Mouse (Mus musculus): Measurements from ENCODE around the gene Msln.
A peak's percentile ranks its signal among the peaks of the same experiment; 100 is the strongest.
"Not testable (repeated sequence)": the region's sequence is repeated elsewhere in the genome, so short reads cannot be mapped to it uniquely, and the experiment has no call there.

The Msln gene

GRCm38 (mm10) chr17:25755086-25755485 lies 908 bp upstream of the Msln start:
- Histone ChIP-seq H3K27me3 (ENCODE audit: control insufficient read depth, insufficient read depth, low read length, poor library complexity, severe bottlenecking) (no peaks in the 10 kb centered on the region), H3K36me3 (ENCODE audit: control insufficient read depth, insufficient read depth, low read length, poor library complexity, severe bottlenecking) (no peaks in the 10 kb centered on the region)
- DNase-seq (ENCODE audit: low read depth, low spot score): no peak

DNA sequence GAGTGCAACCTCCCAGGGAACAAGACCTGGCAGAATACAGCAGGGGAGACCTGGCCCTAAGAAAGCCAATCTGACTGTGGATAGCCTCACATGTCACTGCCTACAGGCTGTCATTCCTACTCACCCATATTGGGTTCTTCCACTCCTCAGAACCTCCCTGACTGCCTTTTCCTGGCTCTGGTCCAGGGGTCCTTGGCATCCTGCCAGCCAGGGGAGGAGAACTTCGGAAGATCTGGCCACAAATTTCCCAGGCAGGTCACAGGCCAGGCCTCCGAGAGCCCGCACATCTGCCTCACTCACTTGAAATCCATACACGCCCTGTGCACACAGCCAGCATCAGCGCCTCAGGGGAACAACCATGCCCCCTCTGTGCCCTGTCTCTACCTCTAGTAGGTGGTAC lies 2.7 kb downstream of the Msln start:
- Histone ChIP-seq H3K27me3 (ENCODE audit: control insufficient read depth, insufficient read depth, low read length, poor library complexity, severe bottlenecking) (no peaks in the 10 kb centered on the region), H3K36me3 (ENCODE audit: control insufficient read depth, insufficient read depth, low read length, poor library complexity, severe bottlenecking) (no peaks in the 10 kb centered on the region)
- no peak for DNase-seq (ENCODE audit: low read depth, low spot score)

GRCm38 (mm10) chr17:25749314-25749713 lies 4.9 kb downstream of the Msln start:
- Histone ChIP-seq H3K27me3 (ENCODE audit: control insufficient read depth, insufficient read depth, low read length, poor library complexity, severe bottlenecking) (no peaks in the 10 kb centered on the region), H3K36me3 (ENCODE audit: control insufficient read depth, insufficient read depth, low read length, poor library complexity, severe bottlenecking) (no peaks in the 10 kb centered on the region)
- DNase-seq (ENCODE audit: low read depth, low spot score): no peak

DNA sequence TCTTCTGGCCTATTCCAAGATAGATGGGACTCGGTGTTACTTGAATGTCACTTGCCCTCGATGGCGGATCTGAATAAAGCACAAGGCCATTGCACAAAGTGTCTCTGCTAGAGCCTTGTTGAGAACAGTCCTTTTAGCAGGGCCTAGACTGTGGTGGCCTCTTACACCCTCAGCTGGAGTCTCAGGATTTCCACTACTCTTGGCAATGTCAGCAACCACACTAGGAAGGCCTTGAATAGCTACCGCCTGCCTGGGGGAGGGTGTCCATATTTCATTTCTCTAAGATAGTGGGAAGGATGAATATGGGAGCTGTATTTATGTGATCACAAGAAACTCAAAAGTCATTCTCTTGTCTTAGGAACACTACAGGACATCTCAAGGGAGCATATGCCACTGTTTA lies 5.9 kb downstream of the Msln start:
- Histone ChIP-seq H3K36me3 (ENCODE audit: control insufficient read depth, insufficient read depth, low read length, poor library complexity, severe bottlenecking) (no peaks in the 10 kb centered on the region), H3K27me3 (ENCODE audit: control insufficient read depth, insufficient read depth, low read length, poor library complexity, severe bottlenecking) (no peaks in the 10 kb centered on the region)
- DNase-seq (ENCODE audit: low read depth, low spot score): no peak

DNA sequence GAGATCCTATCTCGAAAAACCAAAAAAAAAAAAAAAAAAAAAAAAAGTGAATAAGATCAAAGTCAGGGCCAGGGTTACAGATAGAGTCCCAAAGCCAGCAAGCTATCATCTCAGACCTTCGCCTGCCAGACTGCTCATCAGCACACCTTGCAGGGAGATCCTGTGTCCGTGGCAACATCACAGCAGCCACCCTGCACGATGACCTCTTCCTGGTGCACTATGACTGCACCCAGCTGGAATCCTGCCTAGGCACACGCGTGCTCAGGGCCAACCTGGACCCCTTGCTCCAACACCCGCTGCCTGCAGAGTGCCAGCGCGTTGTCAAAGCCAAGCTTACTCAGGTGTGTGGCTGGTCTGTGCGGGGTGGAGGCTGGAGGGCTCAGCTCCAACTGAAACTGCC lies 9.9 kb downstream of the Msln start:
- no peak for DNase-seq (ENCODE audit: low read depth, low spot score)
- Histone ChIP-seq H3K36me3 (ENCODE audit: control insufficient read depth, insufficient read depth, low read length, poor library complexity, severe bottlenecking) (no peaks in the 10 kb centered on the region), H3K27me3 (ENCODE audit: control insufficient read depth, insufficient read depth, low read length, poor library complexity, severe bottlenecking) (no peaks in the 10 kb centered on the region)

GRCm38 (mm10) chr17:25743831-25744230 lies 10.3 kb downstream of the Msln start:
- no peaks in the 10 kb centered on the region for H3K36me3 ChIP-seq (ENCODE audit: control insufficient read depth, insufficient read depth, low read length, poor library complexity, severe bottlenecking)
- no peaks in the 10 kb centered on the region for H3K27me3 ChIP-seq (ENCODE audit: control insufficient read depth, insufficient read depth, low read length, poor library complexity, severe bottlenecking)
- DNase-seq (ENCODE audit: low read depth, low spot score): no peak

DNA sequence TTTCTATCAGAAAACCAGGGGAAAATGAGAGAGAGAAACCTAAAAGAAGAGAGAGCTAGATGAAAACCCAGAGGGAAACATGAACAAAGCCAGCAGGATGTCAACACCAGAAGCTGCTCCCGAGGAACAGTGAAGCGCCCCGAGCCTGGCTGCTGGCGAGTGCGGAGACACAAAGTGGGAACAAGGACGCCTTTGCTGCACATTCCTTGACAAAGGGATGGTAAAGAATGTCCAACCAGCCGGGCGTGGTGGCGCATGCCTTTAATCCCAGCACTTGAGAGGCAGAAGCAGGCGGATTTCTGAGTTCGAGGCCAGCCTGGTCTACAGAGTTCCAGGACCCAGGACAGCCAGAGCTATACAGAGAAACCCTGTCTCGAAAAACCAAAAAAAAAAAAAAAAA lies 12.7 kb downstream of the Msln start:
- DNase-seq (ENCODE audit: low read depth, low spot score); H3K27me3 ChIP-seq (ENCODE audit: control insufficient read depth, insufficient read depth, low read length, poor library complexity, severe bottlenecking); H3K36me3 ChIP-seq (ENCODE audit: control insufficient read depth, insufficient read depth, low read length, poor library complexity, severe bottlenecking): not testable (repeated sequence)

DNA sequence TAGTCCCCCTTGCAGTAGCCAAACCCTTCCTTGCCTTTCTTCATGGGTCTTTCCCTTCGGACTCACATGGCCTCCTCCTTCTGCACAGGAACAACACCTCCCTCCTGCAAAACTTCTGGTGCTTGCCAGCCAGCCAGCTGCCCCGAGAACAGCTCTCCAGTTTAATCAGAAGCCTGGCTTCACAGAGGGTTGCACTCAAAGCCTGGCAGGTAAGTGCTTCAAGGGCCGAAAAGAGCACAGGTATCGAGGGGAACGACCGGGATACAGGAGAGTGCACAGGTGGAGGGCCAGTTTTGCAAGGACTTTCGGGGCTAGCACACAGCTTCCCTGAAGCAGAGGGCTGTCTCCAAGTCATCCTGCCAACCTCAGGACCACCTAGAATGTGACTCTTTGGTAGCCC lies 15.3 kb downstream of the Msln start:
- Histone ChIP-seq H3K36me3 (ENCODE audit: control insufficient read depth, insufficient read depth, low read length, poor library complexity, severe bottlenecking) (no peaks in the 10 kb centered on the region), H3K27me3 (ENCODE audit: control insufficient read depth, insufficient read depth, low read length, poor library complexity, severe bottlenecking) (no peaks in the 10 kb centered on the region)
- no peak for DNase-seq (ENCODE audit: low read depth, low spot score)

DNA sequence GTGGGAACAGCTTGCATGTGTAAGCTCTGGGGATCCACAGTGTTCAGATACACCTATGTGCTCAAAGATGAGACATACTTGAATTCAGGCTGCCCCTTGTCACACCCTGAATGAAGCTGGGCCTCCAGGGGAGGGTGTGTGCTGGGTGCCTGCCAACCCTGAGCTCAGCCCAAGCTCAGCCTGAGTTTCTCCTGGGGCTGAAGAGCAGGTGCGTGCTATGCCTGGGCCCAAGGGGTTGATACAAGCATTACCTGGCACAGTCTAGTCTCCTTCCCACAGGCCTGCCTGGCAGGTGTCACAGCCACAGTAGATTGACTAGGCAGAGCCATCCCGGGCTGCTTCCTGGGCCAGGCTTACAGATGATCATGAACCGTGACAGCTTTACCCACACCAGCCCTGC lies 18.4 kb downstream of the Msln start, which contains the start of gene Mslnl:
Gene Mslnl (plus strand): TSS at position 298 of the 400 bp plus-strand sequence.
- H3K36me3 ChIP-seq (ENCODE audit: control insufficient read depth, insufficient read depth, low read length, poor library complexity, severe bottlenecking): no peaks in the 10 kb centered on the region
- H3K27me3 ChIP-seq (ENCODE audit: control insufficient read depth, insufficient read depth, low read length, poor library complexity, severe bottlenecking): no peaks in the 10 kb centered on the region
- DNase-seq (ENCODE audit: low read depth, low spot score): no peak

- no peak for DNase-seq (ENCODE audit: low read depth, low spot score)
- Histone ChIP-seq H3K36me3 (ENCODE audit: control insufficient read depth, insufficient read depth, low read length, poor library complexity, severe bottlenecking) (no peaks in the 10 kb centered on the region), H3K27me3 (ENCODE audit: control insufficient read depth, insufficient read depth, low read length, poor library complexity, severe bottlenecking) (no peaks in the 10 kb centered on the region)
Measured at GRCm38 (mm10) chr17:25735246-25735645, 18.9 kb downstream of the Msln start.

GRCm38 (mm10) chr17:25732082-25732481 lies 22.1 kb downstream of the Msln start:
- peak; percentile 90 for DNase-seq (ENCODE audit: low read depth, low spot score)
- no peaks in the 10 kb centered on the region for H3K36me3 ChIP-seq (ENCODE audit: control insufficient read depth, insufficient read depth, low read length, poor library complexity, severe bottlenecking)
- no peaks in the 10 kb centered on the region for H3K27me3 ChIP-seq (ENCODE audit: control insufficient read depth, insufficient read depth, low read length, poor library complexity, severe bottlenecking)

DNA sequence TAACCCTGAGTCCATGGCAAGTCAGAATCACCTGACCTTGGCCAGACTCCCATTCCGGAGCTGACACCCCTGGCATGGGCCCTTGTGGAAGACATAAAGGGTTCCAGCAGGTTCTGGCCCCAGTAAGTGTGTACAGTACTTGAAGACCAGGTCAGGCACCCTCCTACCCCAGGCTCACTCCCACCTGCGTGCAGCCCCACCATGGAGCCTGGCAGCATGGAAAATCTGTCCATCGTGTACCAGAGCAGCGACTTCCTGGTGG lies 26.2 kb downstream of the Msln start:
- DNase-seq (ENCODE audit: low read depth, low spot score): no peak
- Histone ChIP-seq H3K27me3 (ENCODE audit: control insufficient read depth, insufficient read depth, low read length, poor library complexity, severe bottlenecking) (no peaks in the 10 kb centered on the region), H3K36me3 (ENCODE audit: control insufficient read depth, insufficient read depth, low read length, poor library complexity, severe bottlenecking) (no peaks in the 10 kb centered on the region)

GRCm38 (mm10) chr17:25727265-25728008 lies 26.7 kb downstream of the Msln start, which contains the start of the genes Chtf18 and Rpusd1:
TSS of gene Chtf18 (minus strand) at chr17:25727419.
TSS of gene Rpusd1 (plus strand) at chr17:25727670.
- DNase-seq (ENCODE audit: low read depth, low spot score): peak; percentile 99
- no peaks in the 10 kb centered on the region for H3K36me3 ChIP-seq (ENCODE audit: control insufficient read depth, insufficient read depth, low read length, poor library complexity, severe bottlenecking)
- H3K27me3 ChIP-seq (ENCODE audit: control insufficient read depth, insufficient read depth, low read length, poor library complexity, severe bottlenecking): no peaks in the 10 kb centered on the region

GRCm38 (mm10) chr17:25725264-25725663 lies 28.9 kb downstream of the Msln start:
- no peaks in the 10 kb centered on the region for H3K27me3 ChIP-seq (ENCODE audit: control insufficient read depth, insufficient read depth, low read length, poor library complexity, severe bottlenecking)

GRCm38 (mm10) chr17:25723919-25724318 lies 30.3 kb downstream of the Msln start:
- no peak for DNase-seq (ENCODE audit: low read depth, low spot score)
- Histone ChIP-seq H3K36me3 (ENCODE audit: control insufficient read depth, insufficient read depth, low read length, poor library complexity, severe bottlenecking) (no peaks in the 10 kb centered on the region), H3K27me3 (ENCODE audit: control insufficient read depth, insufficient read depth, low read length, poor library complexity, severe bottlenecking) (no peaks in the 10 kb centered on the region)

More at GRCm38 (mm10) chr17:25725264-25725663, 28.9 kb downstream of the Msln start:
- no peaks in the 10 kb centered on the region for H3K36me3 ChIP-seq (ENCODE audit: control insufficient read depth, insufficient read depth, low read length, poor library complexity, severe bottlenecking)
- no peak for DNase-seq (ENCODE audit: low read depth, low spot score)

- no peaks in the 10 kb centered on the region for H3K27me3 ChIP-seq (ENCODE audit: control insufficient read depth, insufficient read depth, low read length, poor library complexity, severe bottlenecking)
- DNase-seq (ENCODE audit: low read depth, low spot score): no peak
- no peaks in the 10 kb centered on the region for H3K36me3 ChIP-seq (ENCODE audit: control insufficient read depth, insufficient read depth, low read length, poor library complexity, severe bottlenecking)
Measured at GRCm38 (mm10) chr17:25723470-25723869, 30.7 kb downstream of the Msln start.
